Mouse (Mus musculus): ENCODE data around the gene Tango6. TPM values are rescaled to one million over a fixed set of nuclear protein-coding genes. Genes with fewer than 3 reads are reported as not detected.
"Not testable (repeated sequence)": the region's sequence is repeated elsewhere in the genome, so short reads cannot be mapped to it uniquely, and the experiment has no call there.

Gene Tango6
- polyA plus RNA-seq, 3 experiments from 2014 or later, result 2.7 to 9.7 (median 7.2) TPM

GRCm38 (mm10) chr8:106761867-106762523 is 79.1 kb downstream of the Tango6 start:
- ATAC-seq, result no peak

GRCm38 (mm10) chr8:106764529-106764928 is 81.7 kb downstream of the Tango6 start:
- no peak for ATAC-seq

DNA sequence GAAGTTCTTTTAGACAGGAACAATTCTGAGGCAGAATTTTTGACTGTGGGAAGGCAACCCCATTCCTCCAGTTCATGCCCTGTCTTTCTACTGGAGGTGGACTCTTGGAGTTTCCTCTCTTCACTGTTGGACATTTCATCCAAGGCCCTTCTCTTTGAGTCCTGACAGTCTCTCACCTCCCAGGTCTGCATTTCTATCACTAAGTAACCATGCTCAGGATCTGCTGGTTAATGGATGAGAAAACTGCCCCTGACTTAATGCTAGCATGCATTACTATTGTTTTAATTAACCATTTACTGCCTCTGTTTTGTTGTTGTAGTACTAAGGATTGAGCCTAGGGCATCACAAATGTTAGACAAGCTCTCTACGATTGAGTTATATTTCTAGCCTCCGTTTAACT is 82.7 kb downstream of the Tango6 start:
- no peak for ATAC-seq

- ATAC-seq, result no peak
Measured at GRCm38 (mm10) chr8:106766736-106767135, 83.9 kb downstream of the Tango6 start.

DNA sequence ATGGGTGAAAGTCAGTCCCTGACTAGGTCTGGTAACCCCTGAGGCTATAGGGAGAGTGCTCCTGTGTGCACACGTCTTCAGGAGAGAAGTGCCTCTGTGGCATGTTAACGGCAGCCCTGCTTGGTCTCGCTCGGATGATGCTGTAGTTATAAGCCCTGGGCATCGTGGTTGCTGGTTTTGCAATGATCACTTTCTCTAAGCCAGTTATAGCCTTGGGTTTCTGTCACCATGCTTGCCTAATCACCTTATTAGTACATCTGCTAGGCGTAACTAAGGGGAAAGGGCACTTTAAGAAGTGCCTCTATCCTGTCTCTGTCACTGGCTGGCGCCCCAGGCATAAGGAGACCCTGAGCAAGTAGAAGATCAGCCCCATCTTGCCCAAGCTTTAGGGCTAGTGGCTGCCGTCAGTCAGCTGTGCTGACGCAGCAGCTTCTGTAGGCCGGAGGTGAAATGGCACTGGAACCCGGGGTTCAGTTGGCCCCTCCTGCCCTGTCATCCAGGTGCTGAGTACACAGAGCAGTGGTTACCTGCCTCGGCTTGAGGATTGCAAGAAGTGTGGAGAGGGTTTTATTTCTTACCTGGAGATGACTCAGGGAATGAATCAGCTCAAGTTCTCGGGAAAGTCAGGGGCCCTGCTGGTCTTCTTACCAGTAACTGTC is 86.4 kb downstream of the Tango6 start:
- ATAC-seq, result no peak

GRCm38 (mm10) chr8:106770596-106771179 is 87.8 kb downstream of the Tango6 start:
- no peak for ATAC-seq

- ATAC-seq, result no peak
Measured at GRCm38 (mm10) chr8:106772094-106772493, 89.2 kb downstream of the Tango6 start.

- ATAC-seq, result no peak
Measured at GRCm38 (mm10) chr8:106772501-106772900, 89.6 kb downstream of the Tango6 start.

DNA sequence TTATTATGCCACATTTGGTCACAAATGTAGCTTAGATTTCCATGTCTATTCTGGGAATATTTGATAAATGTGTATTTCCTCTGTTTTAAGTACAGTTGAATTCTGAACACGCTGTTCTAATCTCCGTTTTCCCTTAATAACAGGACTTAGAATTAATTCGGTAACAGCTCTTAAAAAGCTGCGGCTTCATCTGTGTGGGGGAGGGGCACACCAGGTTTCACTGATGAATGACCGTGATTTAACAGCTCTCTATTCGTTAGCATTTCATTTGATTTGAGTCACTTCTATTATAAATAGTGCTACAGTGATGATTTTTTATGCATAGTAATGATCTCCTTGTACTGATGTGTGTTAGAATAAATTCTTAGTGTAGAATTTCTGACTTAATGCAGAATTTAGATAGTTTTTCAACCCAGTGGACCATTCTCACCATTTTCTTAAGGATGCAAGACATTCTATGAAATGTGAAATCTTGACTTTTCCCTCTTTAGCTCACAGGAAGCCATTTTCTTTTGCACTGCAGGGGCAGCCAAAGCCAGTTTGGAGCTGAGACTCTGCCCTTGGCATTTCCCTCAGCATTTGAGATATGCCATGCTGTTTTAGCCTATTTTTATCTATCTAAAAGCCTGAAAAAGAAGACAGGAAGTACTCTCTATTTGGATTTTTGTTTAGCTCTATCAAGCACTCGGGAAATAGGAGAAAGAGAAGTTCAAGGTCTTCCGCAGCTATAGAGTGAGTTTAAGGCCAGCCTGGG is 91.9 kb downstream of the Tango6 start:
- ATAC-seq, result no peak

GRCm38 (mm10) chr8:106789623-106790022 is 106.8 kb downstream of the Tango6 start:
- ATAC-seq, result no peak

- no peak for ATAC-seq
Measured at GRCm38 (mm10) chr8:106794820-106795219, 112.0 kb downstream of the Tango6 start.

DNA sequence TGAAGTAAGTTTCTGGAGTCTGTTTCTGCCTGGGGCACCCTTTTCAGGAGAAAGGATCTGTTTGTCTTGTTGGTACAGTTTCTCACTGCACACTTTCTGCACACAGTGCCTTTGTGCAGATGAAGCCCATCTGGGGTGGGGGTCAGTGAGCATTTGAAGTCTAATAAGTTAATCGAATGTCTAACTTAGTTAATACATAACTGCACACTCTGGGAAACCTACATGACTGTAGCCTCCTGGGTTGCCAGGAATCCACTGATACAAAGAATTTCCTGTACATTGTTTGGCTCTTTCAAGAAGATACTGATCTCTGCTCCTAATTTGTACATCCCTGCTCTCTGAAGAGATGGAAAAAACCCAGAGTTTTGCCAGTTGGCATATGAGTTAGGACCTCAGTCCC is 117.0 kb downstream of the Tango6 start:
- no peak for ATAC-seq

GRCm38 (mm10) chr8:106801261-106801660 is 118.4 kb downstream of the Tango6 start:
- no peak for ATAC-seq

- not testable (repeated sequence) for ATAC-seq
Measured at GRCm38 (mm10) chr8:106802384-106803137, 119.7 kb downstream of the Tango6 start.

DNA sequence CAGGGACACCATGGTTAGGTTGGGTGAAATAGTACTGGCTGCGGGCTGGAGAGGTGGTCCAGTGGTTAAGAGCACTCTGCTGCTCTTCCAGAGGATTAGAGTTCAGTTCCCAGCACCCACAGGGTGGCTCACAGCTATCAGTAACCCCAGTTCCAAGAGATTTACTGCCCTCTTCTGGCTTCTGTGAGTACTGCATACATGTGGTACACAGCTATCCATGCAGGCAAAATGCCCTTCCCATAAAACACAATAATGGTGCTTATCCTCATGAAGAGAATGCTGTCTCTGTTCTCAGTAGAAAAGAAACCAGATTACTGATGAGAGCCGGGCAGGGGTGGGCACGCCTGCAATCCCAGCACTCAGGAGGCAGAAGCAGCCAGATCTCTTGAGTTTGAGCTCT is 123.0 kb downstream of the Tango6 start:
- ATAC-seq, result no peak

- ATAC-seq, result no peak
Measured at GRCm38 (mm10) chr8:106807461-106807860, 124.6 kb downstream of the Tango6 start.

- ATAC-seq, result no peak
Measured at GRCm38 (mm10) chr8:106809726-106810125, 126.9 kb downstream of the Tango6 start.

GRCm38 (mm10) chr8:106810406-106810805 is 127.5 kb downstream of the Tango6 start:
- ATAC-seq, result no peak

DNA sequence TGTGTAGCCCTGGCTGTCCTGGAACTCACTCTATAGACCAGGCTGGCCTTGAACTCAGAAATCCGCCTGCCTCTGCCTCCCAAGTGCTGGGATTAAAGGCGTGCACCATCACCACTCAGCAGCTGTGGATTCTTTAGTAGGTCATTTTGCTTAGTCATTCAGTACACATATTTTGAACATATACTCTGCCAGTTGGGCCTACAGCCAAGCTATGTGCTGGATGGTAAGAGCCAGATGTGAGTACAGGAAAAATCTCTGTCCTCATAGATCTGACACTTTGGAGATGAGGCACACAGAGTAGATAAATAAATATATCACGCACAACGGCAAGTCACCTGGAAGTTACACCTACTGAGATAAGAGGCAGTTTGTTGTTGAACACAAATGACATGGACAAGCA is 129.7 kb downstream of the Tango6 start:
- ATAC-seq, result no peak

- no peak for ATAC-seq
Measured at GRCm38 (mm10) chr8:106816431-106817170, 133.7 kb downstream of the Tango6 start.

GRCm38 (mm10) chr8:106817171-106817545 is 134.3 kb downstream of the Tango6 start:
- ATAC-seq, result no peak
